ENCODE assay signal across 13 mouse cellular contexts in the genomic region with DNA sequence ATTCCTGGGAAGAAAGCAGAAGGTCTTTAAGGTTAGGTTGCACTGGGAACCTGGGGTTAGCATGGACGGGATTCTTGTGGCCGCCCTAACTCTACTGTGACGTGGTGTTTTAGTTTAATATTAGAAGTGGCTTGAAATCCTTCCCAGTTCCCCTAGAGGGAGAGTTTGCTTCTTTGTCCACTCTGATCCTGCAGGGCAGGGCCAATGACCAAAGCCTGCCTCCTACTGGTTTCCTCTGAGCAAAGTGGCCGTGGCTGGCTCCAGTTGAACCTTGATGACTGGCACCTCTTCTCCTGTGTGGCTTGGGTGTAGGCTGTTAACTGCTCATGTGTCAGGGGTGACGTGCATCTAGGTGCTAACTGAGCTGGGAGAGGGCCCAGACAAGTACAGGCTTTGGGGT. TPM values are rescaled to one million over a fixed set of nuclear protein-coding genes. Genes with fewer than 3 reads are reported as not detected.
DNase-seq lines count a peak whose midpoint lies in the region; ATAC-seq and TF ChIP-seq lines count a peak whose summit lies in the region.
"Had no signal": no experiment of that assay in that cellular context is flagged by ENCODE, and none has a peak within 500 bp of the region (broad histone marks: within the 10 kb centered on the region; RNA-seq: fewer than 3 reads in every experiment).

No protein-coding gene starts in this region.

- ATAC-seq in midbrain, postnatal 0 days (ENCODE audit: low FRiP score): no peak
- ATAC-seq in midbrain, embryonic 14.5 days (ENCODE audit: low FRiP score, low TSS enrichment): no peak
- ATAC-seq in inflammation-experienced regulatory T-cells, adult 6 months: no peak

- no peaks in the 10 kb centered on the region for H3K4me1 ChIP-seq in midbrain, postnatal 0 days (ENCODE audit: insufficient read depth, low read length)
- no peaks in the 10 kb centered on the region for H3K4me1 ChIP-seq in midbrain, embryonic 14.5 days (ENCODE audit: control insufficient read depth, insufficient read depth, low read length)
- H3K4me1 ChIP-seq: hindbrain, embryonic 13.5 days had no signal

- H3K27me3 ChIP-seq in midbrain, postnatal 0 days (ENCODE audit: insufficient read depth, low read length): no peaks in the 10 kb centered on the region
- no peaks in the 10 kb centered on the region for H3K27me3 ChIP-seq in midbrain, embryonic 14.5 days (ENCODE audit: control insufficient read depth, insufficient read depth, low read length)
- H3K27me3 ChIP-seq: hindbrain, embryonic 13.5 days; limb, embryonic 13.5 days had no signal

- no peak overlapping the region for H3K9ac ChIP-seq in midbrain, postnatal 0 days (replicated peaks; ENCODE audit: low read length, poor library complexity, severe bottlenecking)
- H3K9ac ChIP-seq in midbrain, embryonic 14.5 days (replicated peaks; ENCODE audit: low read length): no peak overlapping the region
- H3K9ac ChIP-seq: hindbrain, embryonic 13.5 days; limb, embryonic 13.5 days had no signal

- peak; percentile 43 to 62 for DNase-seq in adrenal gland, adult (ENCODE audit: inconsistent age in 2 of 2, low spot score in 1 of 2)
- DNase-seq in adrenal gland, postnatal 36 days: no peak
- DNase-seq in kidney, adult 11 months: peak; percentile 42
- DNase-seq in kidney, postnatal 14 days: no peak
- no peak for DNase-seq in midbrain, postnatal 0 days (ENCODE audit: low spot score)
- no peak for DNase-seq in midbrain, embryonic 14.5 days
- no peak for DNase-seq in urinary bladder, adult 18-20 months (ENCODE audit: low spot score in 2 of 2)
- DNase-seq: adrenal gland, postnatal 25 days; cerebellum, adult 11 months; thymus, postnatal 25 days had no signal

- no peak overlapping the region for H3K4me2 ChIP-seq in midbrain, postnatal 0 days (ENCODE audit: low read depth, low read length, poor library complexity, severe bottlenecking)
- no peak overlapping the region for H3K4me2 ChIP-seq in midbrain, embryonic 14.5 days (ENCODE audit: low read length)
- H3K4me2 ChIP-seq: hindbrain, embryonic 13.5 days; limb, embryonic 13.5 days had no signal

- no peaks in the 10 kb centered on the region for H3K36me3 ChIP-seq in midbrain, postnatal 0 days (ENCODE audit: insufficient read depth, low read length)
- H3K36me3 ChIP-seq in midbrain, embryonic 14.5 days (ENCODE audit: control insufficient read depth, insufficient read depth, low read length): no peaks in the 10 kb centered on the region
- H3K36me3 ChIP-seq: hindbrain, embryonic 13.5 days; limb, embryonic 13.5 days had no signal

- no peaks in the 10 kb centered on the region for H3K9me3 ChIP-seq in midbrain, postnatal 0 days (ENCODE audit: low read length)
- no peaks in the 10 kb centered on the region for H3K9me3 ChIP-seq in midbrain, embryonic 14.5 days (ENCODE audit: control insufficient read depth, low read length)
- H3K9me3 ChIP-seq: hindbrain, embryonic 13.5 days; limb, embryonic 13.5 days had no signal

- no peak overlapping the region for H3K27ac ChIP-seq in midbrain, postnatal 0 days (ENCODE audit: low read depth, low read length)
- no peak overlapping the region for H3K27ac ChIP-seq in midbrain, embryonic 14.5 days (replicated peaks; ENCODE audit: low read depth, low read length)
- H3K27ac ChIP-seq: hindbrain, embryonic 13.5 days; limb, embryonic 13.5 days had no signal

- 63% methylated on average over 5 of the region's 5 CpGs for WGBS in midbrain, postnatal 0 days
- 61% methylated on average over 5 of the region's 5 CpGs for WGBS in midbrain, embryonic 14.5 days

- TF ChIP-seq CTCF in midbrain, postnatal 0 days (IDR thresholded peaks at IDR 0.05): peak; percentile 42

- no peak overlapping the region for H3K4me3 ChIP-seq in midbrain, postnatal 0 days (ENCODE audit: low read depth, low read length)
- H3K4me3 ChIP-seq in midbrain, embryonic 14.5 days (replicated peaks; ENCODE audit: low read depth, low read length): no peak overlapping the region
- H3K4me3 ChIP-seq: hindbrain, embryonic 13.5 days; limb, embryonic 13.5 days had no signal

RNA-seq across cellular contexts. Expression of a gene that starts 6.8 kb away (rescaled TPM):
- total RNA-seq in adrenal gland, postnatal 36 days (2021): 100 to 1,000 TPM; 128 to 130 TPM
- total RNA-seq in midbrain, postnatal 0 days (2014; rRNA removed): 252 and 274 TPM in 2 replicates
- polyA plus RNA-seq in midbrain, postnatal 0 days (2015; fragmentation: Nextera tagmentation; extraction: Ambion mirVana): 382 and 399 TPM in 2 replicates
- 258 and 300 TPM in 2 replicates for polyA plus RNA-seq in midbrain, embryonic 14.5 days (2014; fragmentation: Nextera tagmentation; extraction: Ambion mirVana)
- 10 to 100 TPM; 26.3 to 30.5 (median 26.9) TPM for polyA plus RNA-seq in inflammation-experienced regulatory T-cells, adult 6 months (2017; shearing (Covaris generic))

RNA-seq across cellular contexts. Expression of a gene that starts 31.6 kb away (rescaled TPM):
- 10 to 100 TPM; 51.1 to 67.3 TPM for total RNA-seq in adrenal gland, postnatal 36 days (2021)
- total RNA-seq in midbrain, postnatal 0 days (2014; rRNA removed): 3.1 and 5.8 TPM in 2 replicates
- polyA plus RNA-seq in midbrain, postnatal 0 days (2015; fragmentation: Nextera tagmentation; extraction: Ambion mirVana): 3.4 and 3.7 TPM in 2 replicates
- 2.4 and 3.5 TPM in 2 replicates for polyA plus RNA-seq in midbrain, embryonic 14.5 days (2014; fragmentation: Nextera tagmentation; extraction: Ambion mirVana)
- polyA plus RNA-seq in inflammation-experienced regulatory T-cells, adult 6 months (2017; shearing (Covaris generic)): 1 to 10 TPM in 1 of 3 experiments, not detected in 2; 1.0 TPM

Comparison
In these comparisons a context has a peak if more than half of its experiments do, and no peak if none do; other contexts are left out.
1. DNase-seq: peak in adrenal gland, adult (2 of 2) and kidney, adult 11 months (single experiment); none in adrenal gland, postnatal 36 days (0 of 2), kidney, postnatal 14 days (single experiment), midbrain, postnatal 0 days (single experiment), midbrain, embryonic 14.5 days (single experiment) and urinary bladder, adult 18-20 months (0 of 2).